Mouse (Mus musculus): Measurements from ENCODE around the gene Bmp8a.
A peak's percentile ranks its signal among the peaks of the same experiment; 100 is the strongest.
"Not testable (repeated sequence)": the region's sequence is repeated elsewhere in the genome, so short reads cannot be mapped to it uniquely, and the experiment has no call there.

Bmp8a gene

DNA sequence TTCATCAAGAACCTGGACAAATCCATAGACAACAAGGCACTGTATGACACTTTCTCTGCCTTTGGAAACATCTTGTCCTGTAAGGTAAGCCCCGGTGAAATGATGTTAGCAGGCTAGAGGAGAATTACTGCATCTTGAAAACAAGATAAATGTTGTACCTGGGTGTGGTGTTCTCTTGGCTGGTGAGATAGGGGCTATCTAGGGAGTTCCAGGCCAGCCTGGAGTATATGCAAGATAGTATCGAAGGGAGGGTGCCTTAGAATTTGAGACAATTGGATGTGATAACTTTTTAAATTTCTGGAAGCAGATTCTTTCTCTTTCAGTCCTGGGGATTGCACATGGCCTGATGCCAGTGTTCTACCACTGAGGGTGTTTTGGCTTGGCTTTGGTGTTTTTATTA is 56.3 kb downstream of the Bmp8a start:
- DNase-seq (ENCODE audit: low read depth, low spot score) = no peak

DNA sequence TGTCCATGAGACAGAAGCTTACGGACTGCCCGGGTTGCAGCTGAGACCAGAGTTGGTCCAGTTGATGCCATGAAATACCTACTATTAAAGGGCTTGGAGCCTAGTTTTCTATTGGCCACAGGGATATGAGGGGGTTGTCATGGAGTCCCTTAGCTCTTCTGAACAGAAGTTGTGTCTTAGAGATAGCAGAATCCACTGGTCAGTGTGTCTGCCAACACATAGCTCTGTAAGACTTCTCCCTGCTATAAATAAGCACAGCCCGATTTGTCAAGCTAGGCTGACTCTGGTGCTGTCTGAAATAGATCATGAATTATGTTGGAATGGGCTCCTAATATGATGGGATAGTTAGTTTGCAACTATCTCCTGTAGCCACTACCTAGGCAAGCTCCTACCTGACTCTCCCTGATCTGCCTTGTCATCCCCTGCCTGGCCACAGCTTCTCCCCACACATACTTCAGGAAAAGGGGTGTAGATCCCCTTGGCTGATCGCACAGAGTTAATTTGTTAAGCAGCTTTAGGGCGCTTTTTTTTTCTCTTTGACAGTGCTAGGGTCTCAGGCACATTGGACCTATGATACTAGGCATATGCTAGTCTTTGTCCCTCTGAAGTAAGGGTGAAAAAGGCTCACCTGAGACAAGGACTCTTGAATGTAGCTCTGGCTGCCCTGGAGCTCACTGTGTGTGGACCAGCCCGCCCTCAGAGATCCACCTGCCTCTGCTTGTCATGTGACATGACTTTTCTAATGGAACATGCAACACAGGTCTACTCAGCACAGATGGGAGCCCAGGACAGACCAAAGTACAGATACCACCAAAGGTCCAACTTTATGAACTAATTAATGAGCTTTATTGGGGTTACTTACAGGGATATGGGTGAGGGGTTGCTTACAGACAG is 58.1 kb downstream of the Bmp8a start:
- no peak for DNase-seq (ENCODE audit: low read depth, low spot score)

DNA sequence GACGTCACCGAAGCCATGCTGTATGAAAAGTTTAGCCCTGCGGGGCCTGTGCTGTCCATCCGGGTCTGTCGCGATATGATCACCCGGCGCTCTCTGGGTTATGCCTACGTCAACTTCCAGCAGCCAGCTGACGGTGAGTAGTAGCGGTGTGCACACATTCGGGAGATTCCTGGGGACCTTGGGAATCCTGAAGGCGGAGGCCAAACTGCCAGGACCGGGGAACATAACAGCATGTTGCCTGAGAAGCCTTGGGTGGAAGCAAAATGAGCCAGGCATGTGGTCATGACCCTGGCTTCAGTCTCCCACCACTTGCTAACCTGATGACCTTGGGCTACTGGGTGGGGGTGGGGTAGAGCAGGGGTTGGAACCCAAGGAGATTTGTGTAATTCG is 59.4 kb downstream of the Bmp8a start:
- DNase-seq (ENCODE audit: low read depth, low spot score) = not testable (repeated sequence)

DNA sequence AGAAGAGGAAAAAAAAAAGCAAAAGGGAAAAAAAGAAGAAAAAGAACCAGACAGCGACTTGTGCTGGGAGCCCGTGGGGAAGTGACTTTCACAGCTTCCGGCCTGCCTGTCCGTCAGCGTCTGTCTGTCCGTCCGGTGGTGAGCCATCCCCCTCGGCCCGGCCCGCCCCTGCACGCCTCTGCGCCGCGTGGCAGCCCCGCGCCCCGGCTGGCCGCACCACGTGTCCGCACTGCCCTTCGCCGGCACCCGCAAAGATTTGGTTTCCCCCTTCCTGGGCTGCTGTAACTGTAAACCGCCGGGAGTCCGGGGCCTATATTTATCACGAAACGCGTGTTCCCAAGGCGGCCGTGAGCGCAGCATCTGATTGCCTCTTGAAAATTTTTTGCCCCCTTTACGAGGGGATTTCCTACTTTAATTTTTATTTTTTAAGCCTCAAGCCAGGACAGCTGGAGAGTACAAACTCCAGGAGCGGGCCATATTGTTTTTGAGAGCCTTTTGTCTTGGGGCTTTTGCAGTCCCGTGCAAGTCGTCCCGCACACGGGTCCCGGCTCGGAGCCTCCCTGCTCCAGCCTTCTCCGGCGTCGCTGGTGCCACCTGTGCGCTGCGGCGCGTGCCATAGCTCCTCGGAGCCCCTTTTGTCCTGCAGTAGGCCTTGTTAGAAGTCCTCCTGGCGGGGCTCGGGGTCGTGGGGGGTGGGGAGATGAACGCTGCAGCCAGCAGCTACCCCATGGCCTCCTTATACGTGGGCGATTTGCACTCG is 60.0 kb downstream of the Bmp8a start:
- DNase-seq (ENCODE audit: low read depth, low spot score) = not testable (repeated sequence)

DNA sequence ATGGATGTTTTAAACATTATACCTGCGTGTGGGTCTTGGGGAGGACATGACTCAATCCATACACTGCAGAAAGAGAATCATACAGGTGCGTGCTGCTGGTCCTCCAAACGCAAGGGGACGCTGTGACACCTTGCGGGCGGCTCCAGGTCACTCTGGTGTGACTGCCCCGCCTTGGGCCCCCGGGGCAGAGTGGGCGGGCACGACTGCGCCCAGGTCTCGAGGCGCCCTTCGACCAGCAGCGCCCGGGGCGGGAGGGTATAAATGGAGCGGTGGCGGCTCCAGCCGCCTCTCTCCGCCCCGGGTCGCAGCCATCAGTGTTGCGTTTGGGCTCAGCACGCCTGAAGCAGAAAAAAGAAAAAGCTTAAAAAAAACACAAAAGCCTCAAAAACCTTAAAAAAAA is 60.6 kb downstream of the Bmp8a start:
- peak; percentile 74 for DNase-seq (ENCODE audit: low read depth, low spot score)

DNA sequence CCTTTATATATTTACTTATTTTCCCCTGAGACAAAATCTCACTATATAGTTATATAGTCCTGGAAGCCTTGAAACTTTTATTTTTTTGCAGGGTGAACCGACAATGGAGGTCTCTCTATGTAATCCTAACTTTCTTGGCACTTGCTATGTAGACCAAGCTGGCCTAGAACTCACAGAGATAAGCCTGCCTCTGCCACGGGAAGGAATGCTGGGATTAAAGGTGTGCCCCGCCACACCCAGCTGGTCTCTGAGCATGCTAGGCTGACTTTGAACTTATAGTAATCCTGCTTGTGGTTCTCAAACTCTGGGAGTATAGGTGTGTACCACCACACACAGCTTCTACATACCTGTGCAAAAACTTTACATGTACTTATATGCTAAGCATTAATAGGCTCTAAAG is 62.9 kb downstream of the Bmp8a start:
- no peak for DNase-seq (ENCODE audit: low read depth, low spot score)

DNA sequence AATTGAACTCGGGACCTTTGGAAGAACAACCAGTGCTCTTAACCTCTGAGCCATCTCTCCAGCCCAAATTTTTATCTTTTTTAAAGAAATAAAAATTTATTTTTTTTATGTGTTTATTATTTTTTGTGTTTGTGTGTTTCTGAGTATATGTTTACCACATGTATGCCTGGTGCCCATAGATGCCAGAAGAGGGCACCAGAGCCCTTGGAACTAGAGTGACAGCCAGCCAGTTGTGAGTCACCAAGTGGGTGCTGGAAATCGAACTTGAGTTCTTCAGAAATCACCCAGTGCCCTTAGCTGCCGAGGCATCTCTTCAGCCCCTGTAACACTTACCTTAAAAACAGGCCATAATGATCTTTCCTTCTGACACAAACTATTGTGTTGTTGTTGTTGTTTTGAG is 72.0 kb downstream of the Bmp8a start:
- no peak for DNase-seq (ENCODE audit: low read depth, low spot score)
